Mouse (Mus musculus): ENCODE measurements around the gene Pax6.

Gene Pax6

DNA sequence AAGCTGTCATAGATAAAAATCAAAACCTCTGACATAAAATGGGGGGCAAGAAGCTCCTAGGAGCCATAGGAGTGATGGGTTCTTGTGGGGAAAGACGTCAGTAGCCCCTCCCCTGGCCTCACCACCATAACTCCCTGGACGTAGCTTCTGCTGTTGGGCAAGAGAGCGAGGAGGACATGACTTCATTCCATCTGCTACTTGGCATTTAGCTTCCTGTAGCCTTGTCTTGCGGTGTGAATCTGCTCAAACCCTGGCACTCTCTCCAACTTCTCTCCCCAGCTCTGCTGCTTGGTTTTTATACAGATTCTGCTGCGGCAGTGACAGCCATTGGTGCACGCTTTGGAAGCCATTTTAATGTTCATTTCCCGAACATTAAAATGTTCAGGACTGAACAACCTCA lies 78.2 kb downstream of the Pax6 start:
- no peak for DNase-seq (ENCODE audit: low spot score)
